Mouse (Mus musculus) ovary, postnatal 14 days (tissue): ENCODE data around the gene Gm29582.
"Not testable (repeated sequence)": the region's sequence is repeated elsewhere in the genome, so short reads cannot be mapped to it uniquely, and the experiment has no call there.

Experiments used
- DNase-seq: peaks from one replicate; pipeline ENCODE4 v3.0.0; 2022; ENCODE audit warnings: low spot score

The Gm29582 gene

DNA sequence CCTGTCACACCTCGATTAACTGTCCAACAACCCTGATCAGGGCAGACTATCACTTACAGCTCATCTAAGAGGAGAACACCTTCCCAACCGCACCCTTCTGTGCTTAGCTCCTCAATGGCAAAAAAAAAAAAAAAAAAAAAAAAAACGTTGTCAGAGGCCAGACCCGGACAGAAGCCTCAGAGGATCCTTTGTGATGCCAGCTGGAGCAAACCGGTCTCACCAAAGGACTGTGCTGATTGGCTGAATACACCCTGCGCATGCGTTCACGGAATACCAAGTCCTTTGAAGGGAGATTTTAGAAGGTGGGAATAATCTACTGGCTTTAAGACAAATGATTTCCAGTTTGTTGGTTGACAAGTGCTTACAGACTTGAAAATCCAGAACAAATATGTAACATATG, at the start of gene Gm29582:
Gene Gm29582, minus strand, starts transcription at position 101 of the 400 bp plus-strand sequence.
- not testable (repeated sequence) for DNase-seq
